Mouse (Mus musculus): ENCODE measurements at regions not wholly inside any gene's neighbourhood (a gene's known extent, or its start where the extent isn't known, plus 50 kb on each side); places are given as distances from the start of the nearest gene placed in this dataset.
"Not testable (repeated sequence)": the region's sequence is repeated elsewhere in the genome, so short reads cannot be mapped to it uniquely, and the experiment has no call there.

DNA sequence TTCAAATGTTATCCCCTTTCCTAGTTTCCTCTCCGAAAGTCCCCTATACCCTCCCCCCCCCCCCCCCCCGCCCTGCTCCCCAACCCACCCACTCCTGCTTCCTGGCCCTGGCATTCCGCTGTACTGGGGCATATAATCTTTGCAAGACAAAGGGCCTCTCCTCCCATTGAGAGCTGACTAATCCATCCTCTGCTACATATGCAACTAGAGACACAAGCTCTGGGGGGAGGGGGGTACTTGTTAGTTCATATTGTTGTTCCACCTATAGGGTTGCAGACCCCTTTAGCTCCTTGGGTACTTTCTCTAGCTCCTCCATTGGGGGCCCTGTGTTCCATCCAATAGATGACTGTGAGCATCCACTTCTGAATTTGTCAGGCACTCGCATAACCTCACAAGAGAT is 63.9 kb upstream of the Tnfrsf8 start:
- H3K36me3 ChIP-seq; ATAC-seq (ENCODE audit: insufficient number of reproducible peaks, insufficient read depth, low FRiP score, low TSS enrichment); H3K4me2 ChIP-seq (replicated peaks); H3K4me3 ChIP-seq; H3K27ac ChIP-seq; H3K27me3 ChIP-seq; H3K4me1 ChIP-seq; H3K9me3 ChIP-seq; H3K9ac ChIP-seq: not testable (repeated sequence)
- 76% methylated on average over 2 of the region's 4 CpGs for WGBS

DNA sequence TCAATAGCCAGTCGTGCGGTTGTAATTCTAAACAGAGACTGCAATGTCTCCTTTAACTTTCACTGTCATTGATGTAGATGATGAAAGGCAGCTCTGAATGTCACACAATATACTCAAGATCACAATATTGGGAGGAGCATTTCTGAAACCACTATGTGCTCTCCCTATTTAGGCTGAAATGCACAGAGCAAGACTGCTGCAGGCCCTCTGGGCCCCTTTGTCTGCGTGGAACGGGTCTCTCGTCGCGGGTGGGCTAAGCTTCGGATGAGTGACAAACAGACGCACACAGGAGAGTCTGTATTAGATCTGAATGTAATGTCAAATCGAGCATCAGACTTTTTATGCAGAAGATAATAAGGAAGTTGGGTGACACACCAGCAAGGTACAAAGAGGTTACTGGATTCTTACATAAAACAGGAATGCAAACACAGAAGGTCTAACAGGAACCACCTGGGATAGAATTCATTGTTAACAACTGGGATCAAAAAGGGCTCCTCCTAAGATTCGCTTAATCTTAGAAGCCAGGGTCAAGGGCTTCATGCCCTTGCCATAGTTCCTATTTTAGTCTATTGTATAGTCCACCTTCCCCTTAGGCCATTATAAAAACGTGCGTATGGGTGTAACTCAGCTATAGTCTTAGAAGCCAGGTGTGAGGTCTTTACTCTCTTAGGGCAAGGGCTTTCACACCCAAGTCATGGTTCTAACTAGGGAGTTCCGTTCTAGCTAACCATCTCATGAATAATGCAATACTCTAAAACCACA is 62.5 kb upstream of the Tnfrsf8 start:
- H3K36me3 ChIP-seq; H3K4me1 ChIP-seq; H3K4me3 ChIP-seq; H3K4me2 ChIP-seq (replicated peaks); H3K27ac ChIP-seq; H3K27me3 ChIP-seq; H3K9me3 ChIP-seq; ATAC-seq (ENCODE audit: insufficient number of reproducible peaks, insufficient read depth, low FRiP score, low TSS enrichment); H3K9ac ChIP-seq: not testable (repeated sequence)
- 84% methylated on average over 14 of the region's 14 CpGs for WGBS

DNA sequence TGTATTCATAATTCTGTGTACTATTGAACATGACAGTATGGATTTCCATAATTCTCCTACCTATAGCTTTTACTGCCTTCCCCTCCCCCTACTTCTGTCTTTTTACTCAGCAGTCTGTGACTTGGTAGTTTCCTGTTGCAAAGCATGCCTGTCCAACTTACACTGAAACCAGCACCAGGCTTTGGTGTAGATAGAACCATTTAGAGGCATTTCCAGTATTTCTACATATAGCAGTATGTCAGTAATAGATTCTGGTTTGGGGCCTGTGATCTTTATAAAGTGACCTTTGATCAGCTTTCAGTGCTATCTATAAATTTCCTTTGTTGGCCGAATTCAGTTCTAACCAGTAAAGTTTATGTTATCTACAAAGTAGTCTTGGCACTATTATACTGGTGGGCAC is 54.8 kb upstream of the Tnfrsf8 start:
- no peaks in the 10 kb centered on the region for H3K27me3 ChIP-seq
- H3K27ac ChIP-seq: no peak overlapping the region
- WGBS: 73% methylated on average over 1 of the region's 1 CpGs
- H3K4me3 ChIP-seq: no peak overlapping the region
- no peak for ATAC-seq (ENCODE audit: insufficient number of reproducible peaks, insufficient read depth, low FRiP score, low TSS enrichment)
- no peaks in the 10 kb centered on the region for H3K4me1 ChIP-seq
- no peak overlapping the region for H3K4me2 ChIP-seq (replicated peaks)
- H3K36me3 ChIP-seq: no peaks in the 10 kb centered on the region
- H3K9me3 ChIP-seq: 0 out of 2 replicates have a peak, but pooled peaks cover 3% of the 10 kb centered on the region
- no peak overlapping the region for H3K9ac ChIP-seq

DNA sequence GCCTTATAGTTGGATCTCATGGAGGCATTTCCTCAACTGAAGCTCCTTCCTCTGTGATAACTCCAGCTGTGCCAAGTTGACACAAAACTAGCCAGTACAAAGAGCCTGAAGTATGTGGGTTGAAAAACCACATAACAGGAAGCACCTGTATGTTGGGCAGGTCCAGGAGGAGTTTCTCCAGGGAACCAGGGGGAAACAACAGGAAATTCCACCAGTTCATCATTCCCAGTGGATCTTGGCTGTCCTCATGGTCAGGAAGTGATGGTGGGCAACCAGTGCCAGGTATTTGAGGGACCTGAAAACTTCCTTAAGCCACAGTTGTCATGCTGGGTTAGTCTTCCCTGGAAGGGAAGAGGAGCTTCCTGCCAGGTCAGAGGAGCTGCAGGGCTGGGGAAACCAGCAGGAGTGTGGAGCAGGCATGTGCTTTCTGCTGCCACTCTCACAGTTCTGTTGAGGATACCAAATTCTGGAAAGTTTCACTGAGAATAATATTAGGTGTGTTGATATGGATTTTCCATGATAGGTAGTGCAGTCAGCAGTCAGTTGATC is 52.4 kb upstream of the Tnfrsf8 start:
- Histone ChIP-seq H3K4me2 (replicated peaks) (no peak overlapping the region), H3K9ac (no peak overlapping the region), H3K4me1 (no peaks in the 10 kb centered on the region), H3K36me3 (no peaks in the 10 kb centered on the region), H3K27ac (no peak overlapping the region), H3K9me3 (0 out of 2 replicates have a peak, but pooled peaks cover 3% of the 10 kb centered on the region), H3K27me3 (no peaks in the 10 kb centered on the region), H3K4me3 (no peak overlapping the region)
- ATAC-seq (ENCODE audit: insufficient number of reproducible peaks, insufficient read depth, low FRiP score, low TSS enrichment): no peak

DNA sequence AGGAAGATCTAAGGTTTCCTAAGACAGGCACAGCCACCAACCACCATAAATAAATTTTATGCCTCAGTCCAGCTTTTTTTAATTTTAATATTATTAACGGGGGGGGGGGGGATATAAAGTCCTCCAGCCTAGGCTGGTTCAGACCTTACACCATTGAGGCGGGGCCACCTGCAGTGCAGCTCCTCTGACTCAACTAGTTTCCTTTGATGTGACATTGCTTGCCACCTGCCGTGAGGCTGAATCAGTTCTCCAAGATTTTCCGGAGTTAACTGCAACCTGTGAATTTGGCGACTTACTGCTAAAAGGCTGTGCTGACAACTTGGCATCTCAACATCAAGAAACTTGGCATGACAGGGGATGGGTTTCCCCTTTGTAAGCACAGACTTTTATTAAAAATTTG is 51.3 kb upstream of the Tnfrsf8 start:
- no peak overlapping the region for H3K4me2 ChIP-seq (replicated peaks)
- H3K4me3 ChIP-seq: no peak overlapping the region
- ATAC-seq (ENCODE audit: insufficient number of reproducible peaks, insufficient read depth, low FRiP score, low TSS enrichment): no peak
- WGBS: 29% methylated on average over 5 of the region's 5 CpGs
- H3K27ac ChIP-seq: no peak overlapping the region
- H3K36me3 ChIP-seq: no peaks in the 10 kb centered on the region
- H3K27me3 ChIP-seq: no peaks in the 10 kb centered on the region
- H3K9ac ChIP-seq: no peak overlapping the region
- no peaks in the 10 kb centered on the region for H3K4me1 ChIP-seq
- H3K9me3 ChIP-seq: 0 out of 2 replicates have a peak, but pooled peaks cover 3% of the 10 kb centered on the region

DNA sequence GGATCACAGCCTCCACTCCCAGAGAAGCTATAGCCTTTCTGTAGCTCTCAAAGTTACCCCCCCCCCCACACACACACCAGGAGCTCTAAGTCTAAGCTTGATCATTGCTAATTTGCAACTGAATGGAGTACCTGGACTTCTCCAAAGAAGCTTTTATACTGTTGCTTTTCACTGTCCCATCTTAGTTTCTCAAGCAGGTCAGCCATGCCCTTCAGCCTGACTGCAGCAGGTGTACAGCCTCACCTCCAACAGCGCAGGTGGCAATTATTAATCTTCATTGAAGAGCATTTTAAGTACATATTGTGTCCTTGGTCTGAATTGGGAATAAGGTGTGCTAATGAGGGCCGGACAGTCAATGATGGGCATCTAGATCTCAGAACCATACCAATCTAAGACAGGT is 50.8 kb upstream of the Tnfrsf8 start:
- not testable (repeated sequence) for ATAC-seq (ENCODE audit: insufficient number of reproducible peaks, insufficient read depth, low FRiP score, low TSS enrichment); H3K27ac ChIP-seq; H3K9ac ChIP-seq; H3K36me3 ChIP-seq; H3K4me2 ChIP-seq (replicated peaks); H3K4me1 ChIP-seq; H3K27me3 ChIP-seq; H3K4me3 ChIP-seq; H3K9me3 ChIP-seq
- WGBS: 81% methylated on average over 2 of the region's 2 CpGs
